Mouse (Mus musculus) neural tube, embryonic 12.5 days (tissue): ENCODE results near the gene Zp3. TPM values are rescaled to one million over a fixed set of nuclear protein-coding genes. Genes with fewer than 3 reads are reported as not detected.

ENCODE experiments used
- polyA plus RNA-seq: library from polyadenylated mRNA; unstranded; fragments of >200 nt; fragmentation: Nextera tagmentation; extraction: Ambion mirVana; gene quantifications from 2 replicates; pipeline ENCODE4 v1.2.1, GENCODE M21; 2016

The Zp3 gene
- polyA plus RNA-seq, 1 experiment from 2014 or later: not detected

Other genes starting within 250 kb of the Zp3 start
- 73.5 and 74.7 TPM in 2 replicates for gene Tmem120a, start 235.7 kb upstream of the Zp3 start, polyA plus RNA-seq
- gene Styxl1, start 201.7 kb upstream of the Zp3 start, polyA plus RNA-seq: 0.30 TPM in 1 of 2 replicates, not detected in the other
- gene Mdh2, start 201.6 kb upstream of the Zp3 start, polyA plus RNA-seq: 606 and 613 TPM in 2 replicates
- 71.4 and 77.2 TPM in 2 replicates for gene Srrm3, start 173.2 kb upstream of the Zp3 start, polyA plus RNA-seq
- gene Hspb1, start 92.2 kb upstream of the Zp3 start, polyA plus RNA-seq: 22.3 and 26.5 TPM in 2 replicates
- 516 and 524 TPM in 2 replicates for gene Ywhag, start 45.5 kb upstream of the Zp3 start, polyA plus RNA-seq
- 1.4 and 1.7 TPM in 2 replicates for gene Ssc4d, start 5.6 kb upstream of the Zp3 start, polyA plus RNA-seq
- 29.5 and 31.7 TPM in 2 replicates for gene Dtx2, start 14.7 kb downstream of the Zp3 start, polyA plus RNA-seq
- gene Upk3b, start 58.4 kb downstream of the Zp3 start, polyA plus RNA-seq: 0.10 and 0.19 TPM in 2 replicates
- 1.4 and 2.1 TPM in 2 replicates for gene Upk3bl, start 74.4 kb downstream of the Zp3 start, polyA plus RNA-seq
- 10.8 and 11.0 TPM in 2 replicates for gene Rasa4, start 103.8 kb downstream of the Zp3 start, polyA plus RNA-seq
- 234 and 249 TPM in 2 replicates for gene Polr2j, start 136.5 kb downstream of the Zp3 start, polyA plus RNA-seq
- gene Lrwd1, start 156.0 kb downstream of the Zp3 start, polyA plus RNA-seq: 37.6 and 37.7 TPM in 2 replicates
- gene Alkbh4, start 156.0 kb downstream of the Zp3 start, polyA plus RNA-seq: 23.8 and 24.6 TPM in 2 replicates
- 18.6 and 18.9 TPM in 2 replicates for gene Orai2, start 190.6 kb downstream of the Zp3 start, polyA plus RNA-seq
- 65.1 and 78.9 TPM in 2 replicates for gene Prkrip1, start 218.9 kb downstream of the Zp3 start, polyA plus RNA-seq